Mouse (Mus musculus) lung, postnatal 0 days (tissue): ENCODE results near the gene Iqgap2.

Experiments
- CTCF ChIP-seq: IDR thresholded peaks from 2 replicates; pipeline ENCODE4 v1.5.1; 2016; ENCODE audit warnings: antibody characterized with exemption, mild to moderate bottlenecking
- EP300 ChIP-seq: IDR thresholded peaks from 2 replicates; pipeline ENCODE4 v1.6.1; 2016; ENCODE audit warnings: antibody characterized with exemption, mild to moderate bottlenecking, control low read depth

DNA sequence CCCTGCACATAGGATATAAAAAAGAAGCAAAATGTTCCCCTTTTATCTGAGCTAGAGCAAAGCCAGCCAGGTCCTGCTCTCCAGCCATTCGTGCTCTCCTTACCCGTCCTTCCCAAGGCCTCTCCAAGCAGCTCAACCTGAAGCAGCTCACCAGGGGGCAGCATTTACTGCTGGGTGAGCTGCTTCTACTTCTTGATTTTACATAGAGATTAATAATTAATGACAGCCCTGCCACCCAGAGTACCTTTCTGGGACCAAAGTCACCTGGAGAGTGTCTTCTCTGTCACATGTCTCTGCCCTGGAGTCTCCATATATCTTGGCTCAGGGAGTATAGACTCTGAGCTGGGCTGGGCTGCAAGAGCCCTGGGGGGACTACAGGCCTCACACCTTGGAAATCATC lies 114.5 kb downstream of the Iqgap2 start:
- TF ChIP-seq CTCF = peak; percentile 83
- TF ChIP-seq EP300 = no peak
